Mouse (Mus musculus) thymus, postnatal 4 days (tissue): ENCODE measurements around the gene 9130008F23Rik.

Experiments
- DNase-seq: peaks from one replicate; pipeline ENCODE4 v3.0.0; 2021

9130008F23Rik gene

DNA sequence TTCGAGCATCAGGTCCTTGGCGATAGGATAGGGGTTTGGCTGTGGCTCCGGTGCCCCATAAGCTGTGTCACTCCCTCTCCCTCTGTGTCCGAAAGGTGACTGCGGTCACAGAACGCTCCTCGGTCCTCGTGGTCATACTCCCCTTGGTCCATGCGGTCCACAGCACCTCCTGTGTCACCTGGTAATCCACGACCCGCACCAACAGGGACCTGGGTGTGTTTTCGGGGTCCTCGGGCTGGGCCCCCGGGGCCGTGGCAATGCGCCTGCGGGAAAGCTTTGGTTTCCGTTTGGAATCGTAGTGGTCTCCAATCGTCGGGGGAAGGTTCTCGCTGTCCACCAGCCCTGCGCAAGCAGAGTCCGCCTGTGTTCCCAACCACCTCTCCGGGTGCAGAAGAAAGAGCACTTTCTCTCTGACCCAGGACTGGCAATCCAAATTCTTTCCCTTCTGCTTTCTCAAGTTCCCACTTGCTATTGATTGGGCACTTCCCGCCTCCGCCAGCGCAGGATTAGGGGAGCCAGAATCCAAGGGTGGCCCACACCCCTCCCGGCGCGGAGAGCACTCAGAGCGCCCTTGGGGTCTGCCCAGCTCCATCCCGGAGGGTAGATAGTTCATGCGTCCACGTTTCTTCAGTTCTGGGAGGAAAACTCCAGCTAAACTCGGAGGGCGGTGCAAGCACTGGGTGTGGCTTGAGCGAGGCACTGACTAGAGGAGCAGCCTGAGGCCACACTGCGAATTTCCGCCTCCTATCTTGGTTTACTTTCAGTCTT, at the start of gene 9130008F23Rik:
9130008F23Rik (minus strand) TSS at position 636 of the 768 bp plus-strand sequence.
- peak; percentile 4 for DNase-seq

DNA sequence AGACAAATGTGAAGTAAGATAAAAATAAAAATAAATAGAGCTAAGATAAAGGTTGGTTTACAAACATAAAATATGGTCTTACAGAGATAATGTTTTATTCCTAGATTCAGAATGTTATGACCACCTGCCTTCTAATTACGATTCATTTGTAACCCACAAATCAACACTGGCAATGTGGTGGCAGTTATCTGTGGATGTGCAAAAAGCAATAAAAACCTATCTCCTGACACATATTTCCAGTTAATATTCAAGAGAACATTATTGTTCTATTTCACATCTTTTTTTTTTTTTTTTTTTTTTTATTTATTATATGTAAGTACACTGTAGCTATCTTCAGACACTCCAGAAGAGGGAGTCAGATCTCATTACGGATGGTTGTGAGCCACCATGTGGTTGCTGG, 35.1 kb upstream of the 9130008F23Rik start:
- DNase-seq, result no peak

DNA sequence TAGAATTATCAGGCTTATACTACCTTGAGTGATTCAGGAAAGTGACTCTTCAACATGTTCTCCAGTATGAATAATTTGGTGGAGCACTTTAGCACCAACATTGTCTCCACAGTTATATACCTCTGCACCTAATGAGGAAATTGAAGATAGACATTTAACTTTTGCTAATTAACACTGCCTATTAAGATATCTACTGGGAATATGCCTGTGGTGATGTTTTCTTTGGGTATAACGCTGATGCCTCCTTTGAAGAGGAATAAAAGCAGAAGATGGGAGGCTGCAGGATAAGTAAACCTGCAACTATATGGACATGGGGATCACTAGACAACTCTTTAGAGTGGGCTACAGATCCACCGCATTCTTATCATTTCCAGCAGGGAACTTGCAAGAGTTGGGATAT, 33.9 kb upstream of the 9130008F23Rik start, which contains the start of gene Glyatl3:
Glyatl3 (minus strand) TSS at position 101 of the 400 bp plus-strand sequence.
- DNase-seq, result no peak

DNA sequence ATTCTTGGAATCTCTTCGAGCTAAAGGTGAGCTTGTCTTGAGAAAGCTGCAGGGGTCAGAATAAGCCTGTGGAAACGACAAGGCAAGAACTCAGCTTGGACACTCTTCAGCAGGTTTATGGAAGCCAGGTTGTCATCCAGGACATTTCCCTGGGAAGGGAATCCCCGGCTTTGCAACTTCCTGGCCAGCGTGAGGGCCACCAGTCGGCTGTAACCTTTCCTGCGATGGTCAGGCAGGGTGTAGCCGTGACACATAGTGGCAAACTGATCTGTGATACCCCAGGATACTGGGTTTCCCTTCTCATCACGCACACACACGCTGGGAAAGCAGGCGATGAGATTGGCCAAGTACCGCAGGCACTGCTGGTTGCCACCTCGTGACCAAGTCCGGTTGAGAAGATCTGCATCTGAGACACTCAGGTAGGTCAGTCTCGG, 24.4 kb upstream of the 9130008F23Rik start:
- no peak for DNase-seq

DNA sequence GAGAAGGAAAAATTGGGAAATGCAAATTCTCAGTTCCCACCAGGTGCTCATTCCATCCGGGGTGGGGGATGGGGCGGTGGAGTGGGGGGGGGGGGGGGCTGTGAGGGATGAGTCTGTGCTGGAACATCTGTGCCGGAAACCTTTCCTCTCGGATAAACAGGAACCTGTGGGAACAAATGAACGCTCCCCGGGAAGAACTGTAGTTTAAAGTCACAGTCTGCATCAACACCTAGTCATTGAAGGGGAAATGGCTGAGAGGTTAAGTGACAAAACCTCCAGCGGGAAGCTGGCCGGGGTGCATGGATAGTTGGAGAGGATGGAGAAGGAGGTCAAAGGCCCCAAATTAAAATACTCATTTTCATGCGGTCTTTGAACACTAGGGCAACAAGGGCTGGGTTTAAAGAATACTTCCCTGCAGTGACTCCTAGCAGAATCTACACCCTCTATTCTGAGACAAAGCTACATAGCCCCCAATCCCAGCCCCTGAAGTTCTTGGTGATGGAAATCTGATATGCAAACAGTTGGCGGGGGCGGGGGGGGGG, 23.8 kb upstream of the 9130008F23Rik start:
- DNase-seq, result no peak

DNA sequence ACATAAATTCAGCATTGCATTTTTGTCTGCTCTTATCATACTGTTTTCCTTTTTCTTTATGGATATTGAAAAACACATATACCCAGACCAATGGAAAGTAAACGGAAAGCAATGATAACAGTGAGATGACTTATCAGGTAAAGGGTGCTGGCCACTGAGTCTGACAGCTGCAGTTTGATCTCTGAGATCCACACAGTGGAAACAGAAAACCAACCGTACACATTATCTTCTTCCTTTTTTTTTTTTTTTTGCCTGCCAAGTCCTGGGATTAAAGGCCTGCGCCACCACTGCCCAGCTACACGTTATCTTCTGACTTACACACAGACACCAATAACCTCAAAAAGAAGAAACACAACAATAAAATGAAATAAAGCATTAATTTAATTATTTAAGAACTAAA, 23.0 kb upstream of the 9130008F23Rik start:
- no peak for DNase-seq

DNA sequence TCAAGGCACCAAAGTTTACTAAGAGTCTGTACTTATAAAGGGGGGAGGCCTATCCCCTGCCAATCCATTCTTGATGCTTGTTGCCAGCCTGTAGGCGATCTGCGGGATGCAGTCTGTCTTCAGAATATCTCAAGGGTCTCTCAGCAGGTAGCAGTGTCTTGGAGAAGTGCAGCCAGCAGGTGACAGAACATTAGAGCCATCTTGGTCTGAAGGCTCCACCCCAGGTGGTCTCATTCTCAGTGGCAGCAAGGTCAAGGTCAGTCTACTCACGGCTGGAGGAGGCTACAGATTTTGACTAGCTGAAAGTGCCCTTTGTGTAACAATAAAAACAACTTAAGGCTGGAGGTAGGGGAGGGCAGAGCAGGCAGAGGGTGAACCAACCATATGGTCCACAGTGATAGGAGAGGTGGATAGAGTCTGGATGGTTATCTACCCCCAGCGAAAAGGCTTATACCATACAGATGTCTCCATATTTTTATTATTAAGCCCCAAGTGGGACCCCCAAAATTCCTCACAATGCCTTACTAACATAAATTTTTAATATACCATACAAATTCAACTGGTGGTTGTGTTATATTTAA, 19.5 kb upstream of the 9130008F23Rik start:
- no peak for DNase-seq

DNA sequence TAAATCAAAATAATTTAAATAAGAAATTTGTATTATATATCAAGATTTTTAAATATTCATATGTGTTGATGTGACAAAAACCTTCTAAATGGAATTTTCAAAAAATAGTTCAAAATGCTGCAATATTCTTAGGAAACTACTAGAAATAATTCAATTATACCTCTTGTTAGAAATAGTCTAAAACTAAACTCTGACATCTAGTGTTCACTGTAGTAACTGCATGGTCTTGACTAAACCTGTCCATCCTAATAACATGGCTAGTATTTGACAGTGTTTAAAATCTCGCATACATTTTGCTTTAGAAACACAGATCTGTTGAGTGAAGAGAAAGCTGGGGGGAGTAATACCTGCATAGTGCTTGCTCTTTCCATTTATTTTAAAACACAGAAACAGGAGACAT, 16.5 kb upstream of the 9130008F23Rik start:
- DNase-seq, result no peak

DNA sequence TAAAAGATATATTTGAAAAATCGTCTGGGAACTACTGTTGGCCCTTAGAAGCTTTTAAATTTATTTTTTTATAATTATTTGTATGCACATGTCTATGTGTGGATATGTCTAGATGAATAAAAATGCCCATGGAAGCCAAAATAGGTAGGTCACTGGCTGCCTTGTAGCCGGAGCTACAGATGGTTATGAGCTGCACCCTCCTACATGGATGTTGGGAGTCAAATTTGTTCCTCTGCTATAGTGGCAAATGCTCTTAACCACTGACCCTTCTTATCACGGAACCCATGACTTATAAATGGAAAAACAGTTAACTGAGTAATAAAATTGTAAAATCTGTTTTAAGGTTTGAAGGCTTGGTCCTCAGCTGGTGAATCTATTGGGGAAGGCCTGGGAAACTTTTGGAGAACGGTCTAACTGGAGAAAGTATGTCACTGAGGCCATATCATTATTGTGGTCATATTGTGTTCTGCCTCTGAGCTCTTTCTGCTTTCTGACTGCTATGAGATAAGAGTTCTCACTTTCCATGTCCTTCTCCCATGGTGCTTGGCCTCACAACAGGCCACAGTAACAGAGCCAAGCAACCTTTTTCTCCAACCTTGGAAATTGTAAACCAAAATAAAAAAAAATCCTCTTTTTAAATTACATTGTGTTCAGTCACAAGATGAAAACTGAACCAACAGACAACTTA, 7.6 kb upstream of the 9130008F23Rik start:
- DNase-seq, result no peak

DNA sequence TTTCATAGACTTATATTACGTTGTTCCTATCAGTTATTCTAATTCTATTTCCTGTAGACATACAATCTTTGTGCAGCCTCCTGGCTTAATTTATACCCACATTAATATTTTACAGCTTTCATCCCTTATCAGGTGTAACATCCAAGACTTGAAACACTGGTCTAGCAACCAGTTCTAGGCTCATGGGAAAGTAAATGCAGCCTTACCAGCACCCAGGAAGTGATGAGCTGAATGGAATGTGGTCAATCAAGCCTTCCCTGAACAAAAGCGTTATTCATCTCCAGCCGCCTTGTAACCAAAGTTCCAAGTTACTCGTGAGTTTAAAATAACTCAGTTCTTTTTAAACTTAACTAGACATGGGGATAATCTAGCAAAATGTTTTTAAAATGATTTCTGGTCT, 4.8 kb upstream of the 9130008F23Rik start:
- no peak for DNase-seq

DNA sequence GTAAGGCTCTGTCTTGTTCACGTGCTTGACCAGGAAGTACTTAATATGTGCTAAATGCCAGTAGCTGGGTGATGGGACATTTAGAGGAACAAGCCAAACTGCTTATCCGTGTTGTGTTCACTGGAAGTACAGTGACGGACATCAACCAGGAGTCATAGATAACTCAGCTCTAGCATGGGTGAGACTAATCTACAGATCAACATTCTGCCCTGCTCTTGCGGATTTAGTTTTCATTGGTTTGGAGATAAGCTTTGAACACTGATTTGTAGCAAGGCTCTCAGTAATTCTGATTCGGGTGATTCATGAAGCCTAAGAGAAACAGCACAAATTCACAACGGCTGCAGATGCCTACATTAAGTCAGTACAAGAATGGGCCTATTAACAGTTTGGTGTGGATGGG, 1.8 kb upstream of the 9130008F23Rik start:
- no peak for DNase-seq

DNA sequence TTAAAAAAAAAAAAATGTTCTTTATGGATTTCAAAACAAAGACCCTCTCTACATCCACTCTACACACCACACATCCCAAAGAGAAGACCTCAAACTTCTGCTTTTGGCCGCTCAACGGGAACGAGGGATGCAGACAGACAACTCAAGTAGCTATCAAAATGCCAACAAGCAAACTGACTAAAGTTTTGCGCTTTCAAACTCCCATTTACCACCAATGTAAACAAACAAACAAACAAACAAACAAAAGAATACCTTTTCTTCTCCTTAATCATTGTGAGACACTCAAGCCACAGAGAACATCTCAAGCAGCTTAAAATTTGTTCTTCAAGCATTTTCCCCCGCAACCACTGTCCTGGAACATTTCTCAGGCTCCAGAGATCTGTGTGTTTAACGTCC, 833 bp downstream of the 9130008F23Rik start:
- DNase-seq, result no peak

DNA sequence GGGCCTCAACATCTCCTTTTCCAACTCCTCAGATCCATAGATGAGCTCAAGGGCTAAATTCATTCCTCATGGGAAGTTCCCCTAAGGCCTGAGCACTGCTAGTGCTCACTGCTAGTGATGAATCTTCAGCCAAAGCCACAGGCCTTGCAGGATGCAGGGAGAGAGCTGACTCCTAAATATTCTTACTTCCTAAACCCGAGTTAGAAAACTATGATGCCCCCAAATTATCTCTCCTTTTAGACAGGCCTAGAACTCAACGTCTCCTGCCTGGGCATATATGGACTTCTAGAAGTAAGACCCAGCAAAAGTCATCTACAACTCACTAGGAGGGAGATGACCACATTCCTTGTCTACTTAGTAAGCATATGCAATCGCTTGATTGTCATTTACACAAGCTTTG, 2.6 kb downstream of the 9130008F23Rik start:
- no peak for DNase-seq

DNA sequence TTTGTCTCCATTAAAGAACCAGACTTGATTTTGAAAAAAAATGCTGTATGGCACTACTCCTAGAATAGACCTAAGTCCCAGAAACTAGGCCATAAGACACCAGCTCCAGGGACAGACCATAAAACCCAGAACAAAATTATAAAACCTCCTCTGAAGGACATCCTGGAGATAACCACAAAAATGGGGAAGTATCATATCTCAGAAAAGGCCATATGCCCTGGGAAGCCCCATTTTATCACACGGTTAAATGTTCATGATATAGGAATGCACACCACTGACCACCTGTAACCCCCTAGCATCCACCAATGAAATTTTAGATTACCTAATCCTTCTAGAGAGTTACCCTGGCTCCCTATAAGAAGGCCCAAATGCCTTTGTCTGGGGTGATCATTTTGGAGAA, 4.8 kb downstream of the 9130008F23Rik start:
- DNase-seq, result no peak

DNA sequence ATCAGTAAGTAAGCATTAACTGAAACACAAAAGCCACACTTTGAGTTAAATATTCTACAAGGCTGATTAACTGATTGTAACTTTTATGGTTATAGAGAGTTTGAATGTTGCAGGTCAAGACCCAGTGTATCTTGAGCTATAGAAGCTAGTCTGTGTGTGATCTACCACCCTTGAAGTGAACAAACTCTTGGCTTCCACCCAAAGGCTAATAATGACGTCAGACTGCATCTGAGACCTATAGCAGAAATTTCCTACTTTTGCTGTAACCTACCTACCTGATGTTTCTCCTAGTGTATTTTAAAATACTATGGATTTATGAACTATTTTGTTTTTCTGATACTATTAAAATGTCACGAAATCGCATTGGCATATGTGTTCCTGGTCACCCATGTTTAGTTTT, 5.7 kb downstream of the 9130008F23Rik start:
- no peak for DNase-seq

DNA sequence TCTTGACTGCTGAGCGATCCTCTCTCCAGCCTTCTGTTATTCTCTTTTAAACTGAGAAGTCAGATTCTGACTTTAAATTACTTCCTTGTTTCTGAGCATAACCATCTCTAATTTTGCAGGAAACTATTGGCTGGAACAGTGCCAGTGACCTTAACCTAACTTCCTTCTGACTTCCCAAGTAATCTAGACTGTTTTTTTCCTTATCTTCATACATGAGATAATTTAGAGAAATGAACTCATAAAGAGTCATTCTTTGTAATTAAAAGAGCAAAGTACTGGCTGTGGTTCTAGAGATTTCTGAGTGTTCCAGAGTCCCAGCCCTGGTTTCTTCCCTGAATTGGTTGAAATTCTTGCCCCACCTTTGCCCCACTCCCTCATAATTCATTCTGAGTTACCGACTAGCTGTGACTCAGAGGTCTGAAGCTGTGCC, 6.8 kb downstream of the 9130008F23Rik start:
- no peak for DNase-seq

DNA sequence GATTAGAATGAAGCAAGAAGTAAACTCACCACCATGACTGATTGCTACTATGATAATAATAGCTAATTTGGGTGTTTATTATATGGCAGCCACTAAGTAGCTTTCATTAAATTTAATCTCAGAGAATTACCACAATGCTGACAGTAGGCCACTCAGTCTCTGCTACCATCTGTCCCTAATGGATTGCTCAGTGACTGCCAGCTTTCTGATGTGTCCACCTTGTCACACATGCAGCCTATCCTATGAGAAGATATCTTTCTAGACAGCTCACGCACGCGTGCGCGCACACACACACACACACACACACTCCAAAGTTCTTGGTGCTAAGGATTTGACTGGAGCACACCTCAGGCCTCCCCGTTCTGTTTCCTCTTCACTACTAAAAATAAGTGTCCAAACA, 7.7 kb downstream of the 9130008F23Rik start:
- no peak for DNase-seq

DNA sequence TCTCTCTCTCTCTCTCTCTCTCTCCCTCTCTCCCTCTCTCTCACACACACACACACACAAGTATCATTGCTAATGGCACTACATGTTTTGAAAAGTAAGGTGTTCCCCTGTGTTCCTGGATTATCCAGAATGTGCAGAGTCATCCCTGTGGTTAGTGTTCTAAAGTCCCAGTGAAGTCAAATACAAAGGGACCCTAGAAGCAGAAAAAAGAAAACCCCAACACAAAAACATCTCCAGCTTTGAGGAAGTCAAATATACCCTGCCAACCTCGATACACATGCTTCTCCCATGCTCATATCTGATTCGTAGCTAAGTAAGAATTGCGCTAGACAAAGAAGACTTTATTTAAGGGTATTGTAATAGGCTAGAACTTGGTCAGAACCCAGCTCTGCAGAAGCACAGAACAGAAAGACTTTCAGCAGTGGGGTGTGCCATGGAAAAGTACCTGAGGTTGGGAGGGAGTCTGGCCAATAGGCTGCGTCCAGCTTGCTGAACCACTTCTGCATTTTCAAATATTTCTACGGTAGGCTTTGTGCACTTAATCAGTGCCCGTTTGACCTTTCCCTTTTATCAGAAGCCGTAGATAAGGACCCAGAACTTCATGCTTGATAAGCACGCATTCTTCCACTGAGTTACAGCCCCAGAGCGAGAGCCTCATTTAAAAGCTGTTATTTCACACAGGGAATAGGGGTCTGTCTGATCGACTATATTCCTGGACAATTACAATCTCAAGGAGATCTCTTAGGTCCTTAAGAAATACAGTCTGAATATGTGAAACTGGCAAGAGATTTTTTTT, 11.2 kb downstream of the 9130008F23Rik start:
- DNase-seq, result no peak

DNA sequence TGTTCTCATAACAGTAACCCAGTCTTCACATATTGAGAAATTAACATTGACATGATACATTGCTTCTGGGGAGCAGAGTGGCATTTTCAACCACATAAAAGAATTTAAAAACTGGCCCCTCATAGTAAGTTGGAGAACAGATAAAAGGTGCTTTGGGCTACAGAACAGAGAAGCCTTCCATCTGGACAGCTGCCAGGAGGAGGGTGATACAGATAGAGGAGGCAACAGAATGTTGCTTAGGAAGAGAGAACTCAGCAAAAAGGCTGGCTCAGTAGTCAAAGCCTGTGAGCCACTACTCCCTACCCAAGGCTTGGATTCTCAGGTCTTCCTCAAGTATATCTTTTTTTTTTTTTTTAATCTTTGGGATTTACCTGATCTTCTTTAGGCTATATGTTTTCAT, 25.3 kb downstream of the 9130008F23Rik start:
- no peak for DNase-seq

DNA sequence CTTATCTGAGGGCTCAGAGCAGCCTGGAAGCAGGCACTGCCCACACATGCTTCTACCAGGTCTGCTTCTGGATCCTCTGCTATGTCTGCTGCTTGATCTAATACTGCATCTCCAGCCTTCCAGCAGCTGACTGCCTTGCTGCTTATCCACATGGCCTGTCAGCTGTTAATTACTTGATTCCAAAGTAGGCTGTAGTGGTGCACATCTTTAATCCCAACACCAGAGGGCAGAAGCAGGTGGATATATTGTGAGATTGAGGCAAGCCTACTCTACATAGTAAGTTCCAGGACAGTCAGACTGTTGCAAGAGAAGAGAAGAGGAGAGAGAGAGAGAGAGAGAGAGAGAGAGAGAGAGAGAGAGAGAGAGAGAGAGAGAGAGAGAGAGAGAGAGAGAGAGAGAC, 43.1 kb downstream of the 9130008F23Rik start:
- DNase-seq, result no peak

DNA sequence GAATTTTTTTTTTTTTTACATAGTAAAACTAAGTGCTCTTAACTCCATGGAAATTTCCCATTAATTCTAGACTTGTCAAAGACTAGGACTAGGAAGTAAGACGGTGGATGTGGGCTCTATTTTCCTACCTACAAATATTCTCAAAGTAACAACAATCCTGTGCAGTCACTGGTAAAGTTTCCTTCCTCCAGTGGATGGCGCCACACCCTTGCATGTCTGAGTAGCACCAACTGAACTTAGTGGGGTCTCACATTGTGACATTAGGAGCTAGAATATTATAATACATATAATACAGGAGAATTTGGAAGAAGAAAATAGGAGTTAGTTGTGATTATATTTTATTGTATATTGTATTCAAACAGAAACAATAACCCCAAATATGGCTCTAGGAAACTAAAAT, 48.5 kb downstream of the 9130008F23Rik start:
- no peak for DNase-seq
